Mouse (Mus musculus): Measurements from ENCODE around the gene Ncapg. TPM values are rescaled to one million over a fixed set of nuclear protein-coding genes. Genes with fewer than 3 reads are reported as not detected.
"Not testable (repeated sequence)": the region's sequence is repeated elsewhere in the genome, so short reads cannot be mapped to it uniquely, and the experiment has no call there.

Gene Ncapg
- 1.7 and 2.5 TPM in 2 replicates for polyA plus RNA-seq (2012; rRNA removed)

GRCm38 (mm10) chr5:45669598-45670279, at the start of gene Ncapg:
Ncapg (plus strand) TSS chr5:45669919.
- peak; percentile 93 for DNase-seq (ENCODE audit: low read depth, low spot score)
- WGBS: under 1% methylated on average over 66 of the region's 66 CpGs

- WGBS: 45% methylated on average over 3 of the region's 3 CpGs
- no peak for DNase-seq (ENCODE audit: low read depth, low spot score)
These were observed 48.2 kb upstream of the Ncapg start for GRCm38 (mm10) chr5:45621511-45621910.

GRCm38 (mm10) chr5:45627771-45628170, 41.9 kb upstream of the Ncapg start:
- 74% methylated on average over 1 of the region's 1 CpGs for WGBS

GRCm38 (mm10) chr5:45629470-45629869, 40.2 kb upstream of the Ncapg start:
- no peak for DNase-seq (ENCODE audit: low read depth, low spot score)

More at GRCm38 (mm10) chr5:45627771-45628170, 41.9 kb upstream of the Ncapg start:
- no peak for DNase-seq (ENCODE audit: low read depth, low spot score)

- 11% methylated on average over 3 of the region's 3 CpGs for WGBS
- no peak for DNase-seq (ENCODE audit: low read depth, low spot score)
These were observed 31.3 kb upstream of the Ncapg start for GRCm38 (mm10) chr5:45638378-45638777.

GRCm38 (mm10) chr5:45638806-45639714, 30.7 kb upstream of the Ncapg start, which contains the start of gene Fam184b:
Fam184b (minus strand) TSS chr5:45639614.
- DNase-seq (ENCODE audit: low read depth, low spot score): no peak
- under 1% methylated on average over 48 of the region's 48 CpGs for WGBS

- WGBS: 1% methylated on average over 8 of the region's 8 CpGs
- DNase-seq (ENCODE audit: low read depth, low spot score): no peak
These were observed 30.0 kb upstream of the Ncapg start for GRCm38 (mm10) chr5:45639715-45640092.

- DNase-seq (ENCODE audit: low read depth, low spot score): peak; percentile 36
- 40% methylated on average over 2 of the region's 2 CpGs for WGBS
These were observed 18.6 kb upstream of the Ncapg start for GRCm38 (mm10) chr5:45651026-45651703.

- 90% methylated on average over 13 of the region's 13 CpGs for WGBS
- not testable (repeated sequence) for DNase-seq (ENCODE audit: low read depth, low spot score)
These were observed 11.3 kb upstream of the Ncapg start for GRCm38 (mm10) chr5:45658406-45658805.

GRCm38 (mm10) chr5:45668324-45668723, 1.4 kb upstream of the Ncapg start:
- 1% methylated on average over 3 of the region's 3 CpGs for WGBS
- DNase-seq (ENCODE audit: low read depth, low spot score): peak; percentile 51

- peak; percentile 14 for DNase-seq (ENCODE audit: low read depth, low spot score)
- under 1% methylated on average over 3 of the region's 3 CpGs for WGBS
These were observed 888 bp upstream of the Ncapg start for GRCm38 (mm10) chr5:45668831-45669230.

- under 1% methylated on average over 27 of the region's 27 CpGs for WGBS
- no peak for DNase-seq (ENCODE audit: low read depth, low spot score)
These were observed 503 bp upstream of the Ncapg start for GRCm38 (mm10) chr5:45669234-45669597.

- under 1% methylated on average over 13 of the region's 13 CpGs for WGBS
- no peak for DNase-seq (ENCODE audit: low read depth, low spot score)
These were observed 556 bp downstream of the Ncapg start for GRCm38 (mm10) chr5:45670280-45670670.

- no peak for DNase-seq (ENCODE audit: low read depth, low spot score)
- WGBS: 30% methylated on average over 5 of the region's 5 CpGs
These were observed 1.3 kb downstream of the Ncapg start for GRCm38 (mm10) chr5:45670894-45671494.

- DNase-seq (ENCODE audit: low read depth, low spot score): no peak
- WGBS: 91% methylated on average over 1 of the region's 1 CpGs
These were observed 5.3 kb downstream of the Ncapg start for GRCm38 (mm10) chr5:45675032-45675431.

GRCm38 (mm10) chr5:45677639-45678038, 7.9 kb downstream of the Ncapg start:
- 79% methylated on average over 4 of the region's 4 CpGs for WGBS
- no peak for DNase-seq (ENCODE audit: low read depth, low spot score)

GRCm38 (mm10) chr5:45679955-45680354, 10.2 kb downstream of the Ncapg start:
- DNase-seq (ENCODE audit: low read depth, low spot score): no peak

- WGBS: 100% methylated on average over 1 of the region's 1 CpGs
- no peak for DNase-seq (ENCODE audit: low read depth, low spot score)
These were observed 13.7 kb downstream of the Ncapg start for GRCm38 (mm10) chr5:45683388-45683787.

GRCm38 (mm10) chr5:45685243-45685642, 15.5 kb downstream of the Ncapg start:
- DNase-seq (ENCODE audit: low read depth, low spot score): no peak
- 100% methylated on average over 2 of the region's 2 CpGs for WGBS

GRCm38 (mm10) chr5:45686223-45686622, 16.5 kb downstream of the Ncapg start:
- no peak for DNase-seq (ENCODE audit: low read depth, low spot score)
- 91% methylated on average over 3 of the region's 3 CpGs for whole genome bisulfite sequencing
